Mouse (Mus musculus): ENCODE measurements around the gene Rassf4. TPM values are rescaled to one million over a fixed set of nuclear protein-coding genes. Genes with fewer than 3 reads are reported as not detected.

Rassf4 gene
- polyA plus RNA-seq, 1 experiment from 2014 or later: 41.2 TPM

DNA sequence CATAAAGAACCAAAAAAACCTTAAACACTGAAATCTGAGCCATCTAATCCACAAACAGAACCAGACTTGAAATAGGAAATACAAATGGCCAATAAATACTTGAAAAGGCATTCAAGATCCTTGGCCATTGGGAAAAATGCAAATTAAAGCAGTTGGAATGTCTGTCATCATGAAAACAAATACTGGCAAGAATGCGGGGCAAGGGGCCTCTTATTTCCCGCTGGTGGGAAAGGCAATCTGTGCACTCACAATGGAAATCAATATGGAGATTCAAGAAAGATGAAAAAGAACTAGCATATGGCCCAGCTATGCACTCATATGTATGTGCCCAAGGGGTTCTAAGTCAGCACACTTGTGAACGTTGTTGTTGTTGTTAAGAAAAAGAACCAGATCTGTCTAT is 6.9 kb downstream of the Rassf4 start:
- Histone ChIP-seq H3K4me2 (no peak overlapping the region), H3K4me1 (ENCODE audit: control insufficient read depth, insufficient read depth, low read length) (peaks cover 40% of the 10 kb centered on the region), H3K27ac (ENCODE audit: low read depth, low read length) (peak overlapping the region; percentile 60), H3K9me3 (ENCODE audit: control insufficient read depth, low read length) (no peaks in the 10 kb centered on the region), H3K9ac (ENCODE audit: low read length) (no peak overlapping the region), H3K27me3 (ENCODE audit: control insufficient read depth, insufficient read depth, low read length) (no peaks in the 10 kb centered on the region), H3K4me3 (ENCODE audit: low read depth, low read length) (no peak overlapping the region), H3K36me3 (ENCODE audit: control insufficient read depth, insufficient read depth, low read length) (no peaks in the 10 kb centered on the region)
- WGBS: 27% methylated on average over 3 of the region's 3 CpGs
- DNase-seq (ENCODE audit: low spot score, missing footprints) (no peak), ATAC-seq (ENCODE audit: low FRiP score) (no peak)

GRCm38 (mm10) chr6:116666085-116666750 is 7.5 kb downstream of the Rassf4 start:
- H3K27me3 ChIP-seq (ENCODE audit: control insufficient read depth, insufficient read depth, low read length): no peaks in the 10 kb centered on the region
- no peaks in the 10 kb centered on the region for H3K9me3 ChIP-seq (ENCODE audit: control insufficient read depth, low read length)
- no peak overlapping the region for H3K4me2 ChIP-seq
- no peak overlapping the region for H3K4me3 ChIP-seq (ENCODE audit: low read depth, low read length)
- no peak overlapping the region for H3K9ac ChIP-seq (ENCODE audit: low read length)
- H3K4me1 ChIP-seq (ENCODE audit: control insufficient read depth, insufficient read depth, low read length): peaks cover 33% of the 10 kb centered on the region
- peak overlapping the region; percentile 51; the same call in 1 of the 2 replicates for H3K27ac ChIP-seq (ENCODE audit: low read depth, low read length)
- 74% methylated on average over 12 of the region's 12 CpGs for WGBS
- no peaks in the 10 kb centered on the region for H3K36me3 ChIP-seq (ENCODE audit: control insufficient read depth, insufficient read depth, low read length)
- DNase-seq (ENCODE audit: low spot score, missing footprints): peak; percentile 80
- no peak for ATAC-seq (ENCODE audit: low FRiP score)

DNA sequence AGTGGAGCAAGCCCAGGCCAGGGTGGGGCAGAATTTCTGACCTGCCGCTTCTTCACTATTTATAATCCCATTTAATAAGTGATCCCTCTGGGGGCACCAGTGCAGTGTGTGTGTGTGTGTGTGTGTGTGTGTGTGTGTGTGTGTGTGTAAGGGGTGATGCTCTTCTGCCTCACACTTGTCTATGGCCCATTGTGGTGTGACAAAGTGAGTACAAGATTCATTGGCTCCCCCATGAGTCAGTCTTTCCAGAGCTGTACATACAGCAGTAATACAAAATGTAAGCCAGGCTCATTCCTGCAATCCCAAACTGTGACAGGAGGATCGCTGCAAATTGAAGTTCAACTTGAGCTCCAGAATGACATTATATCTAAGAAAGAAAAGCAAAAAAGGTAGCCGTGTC is 8.9 kb downstream of the Rassf4 start:
- Histone ChIP-seq H3K27me3 (ENCODE audit: control insufficient read depth, insufficient read depth, low read length) (no peaks in the 10 kb centered on the region), H3K4me1 (ENCODE audit: control insufficient read depth, insufficient read depth, low read length) (peaks cover 20% of the 10 kb centered on the region), H3K36me3 (ENCODE audit: control insufficient read depth, insufficient read depth, low read length) (no peaks in the 10 kb centered on the region), H3K9ac (ENCODE audit: low read length) (no peak overlapping the region), H3K27ac (ENCODE audit: low read depth, low read length) (no peak overlapping the region), H3K9me3 (ENCODE audit: control insufficient read depth, low read length) (no peaks in the 10 kb centered on the region), H3K4me3 (ENCODE audit: low read depth, low read length) (no peak overlapping the region), H3K4me2 (no peak overlapping the region)
- WGBS: 76% methylated on average over 3 of the region's 3 CpGs
- ATAC-seq (ENCODE audit: low FRiP score) (no peak), DNase-seq (ENCODE audit: low spot score, missing footprints) (peak; percentile 66)

GRCm38 (mm10) chr6:116664031-116664430 is 9.7 kb downstream of the Rassf4 start:
- peaks cover 17% of the 10 kb centered on the region for H3K4me1 ChIP-seq (ENCODE audit: control insufficient read depth, insufficient read depth, low read length)
- WGBS: 79% methylated on average over 6 of the region's 6 CpGs
- no peaks in the 10 kb centered on the region for H3K27me3 ChIP-seq (ENCODE audit: control insufficient read depth, insufficient read depth, low read length)
- H3K27ac ChIP-seq (ENCODE audit: low read depth, low read length): no peak overlapping the region
- no peaks in the 10 kb centered on the region for H3K9me3 ChIP-seq (ENCODE audit: control insufficient read depth, low read length)
- H3K4me2 ChIP-seq: no peak overlapping the region
- H3K4me3 ChIP-seq (ENCODE audit: low read depth, low read length): no peak overlapping the region
- ATAC-seq (ENCODE audit: low FRiP score): no peak
- no peaks in the 10 kb centered on the region for H3K36me3 ChIP-seq (ENCODE audit: control insufficient read depth, insufficient read depth, low read length)
- no peak overlapping the region for H3K9ac ChIP-seq (ENCODE audit: low read length)
- DNase-seq (ENCODE audit: low spot score, missing footprints): no peak

GRCm38 (mm10) chr6:116663364-116663763 is 10.4 kb downstream of the Rassf4 start:
- H3K36me3 ChIP-seq (ENCODE audit: control insufficient read depth, insufficient read depth, low read length): no peaks in the 10 kb centered on the region
- DNase-seq (ENCODE audit: low spot score, missing footprints) (no peak), ATAC-seq (ENCODE audit: low FRiP score) (no peak)
- WGBS: 93% methylated on average over 2 of the region's 2 CpGs
- no peaks in the 10 kb centered on the region for H3K27me3 ChIP-seq (ENCODE audit: control insufficient read depth, insufficient read depth, low read length)
- H3K4me1 ChIP-seq (ENCODE audit: control insufficient read depth, insufficient read depth, low read length): peaks cover 15% of the 10 kb centered on the region
- H3K4me3 ChIP-seq (ENCODE audit: low read depth, low read length): no peak overlapping the region
- no peaks in the 10 kb centered on the region for H3K9me3 ChIP-seq (ENCODE audit: control insufficient read depth, low read length)
- no peak overlapping the region for H3K4me2 ChIP-seq
- no peak overlapping the region for H3K27ac ChIP-seq (ENCODE audit: low read depth, low read length)
- H3K9ac ChIP-seq (ENCODE audit: low read length): no peak overlapping the region

DNA sequence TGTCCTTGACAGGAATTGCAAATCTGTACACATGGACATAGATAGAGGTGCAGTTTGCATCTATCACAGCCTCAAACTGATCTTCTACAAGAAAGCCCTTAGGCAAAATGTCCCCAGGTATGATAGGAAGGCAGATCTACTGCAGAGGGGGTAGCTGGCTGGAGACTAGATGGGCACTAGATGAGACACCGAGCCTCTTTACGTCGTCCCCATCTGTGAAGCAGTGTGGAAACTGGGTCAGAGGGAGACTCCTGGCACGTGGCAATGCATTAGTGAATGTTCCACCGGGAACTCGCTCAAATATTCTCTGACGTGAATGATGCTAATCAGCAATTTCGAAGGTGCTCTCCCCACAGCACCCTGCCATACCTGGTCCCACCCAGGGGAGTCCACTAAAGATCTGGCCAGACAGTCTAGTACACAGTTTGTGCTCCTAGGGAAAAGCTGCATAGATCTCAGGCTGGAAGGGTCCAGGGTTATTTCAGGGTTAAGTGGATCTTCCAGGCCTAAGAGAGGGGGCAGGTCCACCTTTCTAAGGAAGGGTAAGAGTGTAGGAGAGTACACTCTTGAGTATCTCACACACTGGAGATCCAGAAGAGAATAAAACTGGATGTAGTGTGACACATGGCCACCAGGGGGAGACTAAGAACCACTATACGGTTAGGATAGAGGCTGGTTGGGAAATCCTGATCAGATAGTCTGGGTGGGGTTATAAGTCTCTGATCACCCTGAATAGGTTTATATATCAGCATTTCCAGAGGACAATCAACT is 19.9 kb downstream of the Rassf4 start:
- WGBS: 68% methylated on average over 9 of the region's 9 CpGs
- ATAC-seq (ENCODE audit: low FRiP score): peak; percentile 80
- H3K9me3 ChIP-seq (ENCODE audit: control insufficient read depth, low read length): no peaks in the 10 kb centered on the region

DNA sequence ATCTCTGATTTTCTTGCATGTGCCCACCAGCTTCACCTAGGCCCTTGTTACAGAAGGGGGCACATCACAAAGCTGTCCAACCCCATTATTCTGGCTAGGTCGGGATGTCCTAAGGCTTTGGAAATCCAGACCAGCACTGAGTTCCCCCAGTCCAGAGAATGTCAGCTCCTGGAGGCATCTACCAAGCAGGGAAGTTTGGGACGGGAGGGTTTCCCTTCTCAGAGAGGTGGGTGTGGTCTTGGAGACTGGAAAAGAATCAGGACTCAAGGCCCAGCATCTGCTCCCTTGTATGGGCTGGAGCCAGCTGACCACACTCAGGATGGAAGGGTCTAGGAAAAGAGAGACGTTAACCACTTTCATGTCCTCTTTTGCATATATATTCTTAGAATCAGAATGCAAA is 20.6 kb downstream of the Rassf4 start:
- no peaks in the 10 kb centered on the region for H3K36me3 ChIP-seq (ENCODE audit: control insufficient read depth, insufficient read depth, low read length)
- H3K9me3 ChIP-seq (ENCODE audit: control insufficient read depth, low read length): no peaks in the 10 kb centered on the region
- H3K4me2 ChIP-seq: no peak overlapping the region
- WGBS: 73% methylated on average over 3 of the region's 3 CpGs
- no peaks in the 10 kb centered on the region for H3K4me1 ChIP-seq (ENCODE audit: control insufficient read depth, insufficient read depth, low read length)
- H3K4me3 ChIP-seq (ENCODE audit: low read depth, low read length): no peak overlapping the region
- ATAC-seq (ENCODE audit: low FRiP score) (no peak), DNase-seq (ENCODE audit: low spot score, missing footprints) (no peak)
- H3K27me3 ChIP-seq (ENCODE audit: control insufficient read depth, insufficient read depth, low read length): no peaks in the 10 kb centered on the region
- no peak overlapping the region for H3K9ac ChIP-seq (ENCODE audit: low read length)
- no peak overlapping the region for H3K27ac ChIP-seq (ENCODE audit: low read depth, low read length)

More for the DNA sequence above, 19.9 kb downstream of the Rassf4 start:
- H3K9ac ChIP-seq (ENCODE audit: low read length): no peak overlapping the region
- no peak overlapping the region for H3K27ac ChIP-seq (ENCODE audit: low read depth, low read length)
- no peak overlapping the region for H3K4me3 ChIP-seq (ENCODE audit: low read depth, low read length)
- no peak overlapping the region for H3K4me2 ChIP-seq
- no peaks in the 10 kb centered on the region for H3K27me3 ChIP-seq (ENCODE audit: control insufficient read depth, insufficient read depth, low read length)
- peak; percentile 97 for DNase-seq (ENCODE audit: low spot score, missing footprints)
- no peaks in the 10 kb centered on the region for H3K4me1 ChIP-seq (ENCODE audit: control insufficient read depth, insufficient read depth, low read length)
- H3K36me3 ChIP-seq (ENCODE audit: control insufficient read depth, insufficient read depth, low read length): no peaks in the 10 kb centered on the region

- peak; percentile 81 for DNase-seq (ENCODE audit: low spot score, missing footprints)
- whole genome bisulfite sequencing: 82% methylated on average over 20 of the region's 20 CpGs
- Histone ChIP-seq H3K36me3 (ENCODE audit: control insufficient read depth, insufficient read depth, low read length) (no peaks in the 10 kb centered on the region), H3K9ac (ENCODE audit: low read length) (no peak overlapping the region), H3K4me1 (ENCODE audit: control insufficient read depth, insufficient read depth, low read length) (no peaks in the 10 kb centered on the region), H3K4me2 (no peak overlapping the region), H3K27me3 (ENCODE audit: control insufficient read depth, insufficient read depth, low read length) (no peaks in the 10 kb centered on the region), H3K27ac (ENCODE audit: low read depth, low read length) (no peak overlapping the region), H3K4me3 (ENCODE audit: low read depth, low read length) (no peak overlapping the region), H3K9me3 (ENCODE audit: control insufficient read depth, low read length) (no peaks in the 10 kb centered on the region)
- no peak for ATAC-seq (ENCODE audit: low FRiP score)
Observed at GRCm38 (mm10) chr6:116651437-116652118, 22.2 kb downstream of the Rassf4 start.

DNA sequence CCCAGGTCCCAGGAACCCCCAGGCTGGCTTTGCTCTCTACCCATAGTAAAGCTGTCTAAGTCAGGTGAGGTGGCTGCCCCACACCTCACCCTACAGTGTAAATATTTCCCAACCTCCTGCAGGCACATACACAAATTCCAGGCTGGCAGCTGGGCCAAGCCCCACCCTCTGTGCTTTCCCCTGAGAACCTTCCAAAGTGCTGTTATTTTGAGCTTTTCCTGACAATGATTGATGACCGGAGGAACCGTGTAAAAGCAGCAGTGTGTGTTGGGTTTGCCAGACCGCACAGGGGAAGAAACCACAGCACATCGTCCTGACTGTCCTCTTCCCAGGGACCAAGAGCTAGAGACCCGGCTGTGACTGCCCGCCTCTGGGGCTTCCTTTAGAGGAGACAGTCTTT is 23.3 kb downstream of the Rassf4 start, which contains the start of gene Depp1:
Depp1 (plus strand) TSS at position 204 of the 400 bp plus-strand sequence.
- no peaks in the 10 kb centered on the region for H3K36me3 ChIP-seq (ENCODE audit: control insufficient read depth, insufficient read depth, low read length)
- peak; percentile 49 for DNase-seq (ENCODE audit: low spot score, missing footprints)
- H3K9me3 ChIP-seq (ENCODE audit: control insufficient read depth, low read length): no peaks in the 10 kb centered on the region
- H3K4me2 ChIP-seq: no peak within 1 kb of the TSS
- no peak within 1 kb of the TSS for H3K4me3 ChIP-seq (ENCODE audit: low read depth, low read length)
- ATAC-seq (ENCODE audit: low FRiP score): no peak
- WGBS: 85% methylated on average over 6 of the region's 6 CpGs
- no peak within 1 kb of the TSS for H3K27ac ChIP-seq (ENCODE audit: low read depth, low read length)
- H3K4me1 ChIP-seq (ENCODE audit: control insufficient read depth, insufficient read depth, low read length): no peaks in the 10 kb centered on the region
- no peaks in the 10 kb centered on the region for H3K27me3 ChIP-seq (ENCODE audit: control insufficient read depth, insufficient read depth, low read length)
- no peak within 1 kb of the TSS for H3K9ac ChIP-seq (ENCODE audit: low read length)
